Mouse (Mus musculus) small intestine, adult 2 months (tissue): Measurements from ENCODE around the gene Ubr4. TPM values are rescaled to one million over a fixed set of nuclear protein-coding genes. Genes with fewer than 3 reads are reported as not detected.

ENCODE experiments used
- H3K27ac ChIP-seq: fragments of 200-500 bp; 2 replicates; pipeline ENCODE4 v1.5.1; 2012; ENCODE audit warnings: low read depth, low read length, control low read depth, inconsistent platforms; ENCODE audit not compliant: insufficient read depth
- H3K27me3 ChIP-seq: fragments of 200-500 bp; 2 replicates; pipeline ENCODE4 v1.6.1; 2012; ENCODE audit warnings: mild to moderate bottlenecking, moderate library complexity, low read length, inconsistent platforms; ENCODE audit not compliant: control insufficient read depth, insufficient read depth
- H3K36me3 ChIP-seq: fragments of 200-500 bp; 2 replicates; pipeline ENCODE4 v1.6.1; 2012; ENCODE audit warnings: mild to moderate bottlenecking, low read length, control low read depth, inconsistent platforms; ENCODE audit not compliant: control insufficient read depth, insufficient read depth
- H3K4me1 ChIP-seq: fragments of 200-500 bp; 2 replicates; pipeline ENCODE4 v1.6.1; 2012; ENCODE audit warnings: low read length, inconsistent platforms, mixed read lengths; ENCODE audit not compliant: control insufficient read depth, insufficient read depth, insufficient read length
- H3K4me3 ChIP-seq: fragments of 200-500 bp; 2 replicates; pipeline ENCODE4 v1.5.1; 2012; ENCODE audit warnings: low read depth, mild to moderate bottlenecking, control low read depth, inconsistent platforms, low read length, moderate library complexity
- CTCF ChIP-seq: fragments of 200-500 bp; IDR thresholded peaks from 2 replicates; pipeline ENCODE4 v1.5.1; 2012; ENCODE audit warnings: low read depth, mild to moderate bottlenecking, control low read depth, inconsistent platforms, low read length, moderate library complexity, mixed read lengths; ENCODE audit not compliant: insufficient replicate concordance, insufficient read length; ENCODE audit errors: extremely low read depth
- POLR2A ChIP-seq: fragments of 200-500 bp; IDR thresholded peaks from 2 replicates; pipeline ENCODE4 v1.6.1; 2012; ENCODE audit warnings: low read depth, mild to moderate bottlenecking, control low read depth, inconsistent platforms, low read length, moderate library complexity
- WGBS: fragments of 180-500 bp; shearing (Covaris S2); methylation state at CpG from one replicate; pipeline ENCODE4 v1.1.7; 2018; 5-methylcytosine and 5-hydroxymethylcytosine counted together
- polyA plus RNA-seq: library from polyadenylated mRNA; depleted of rRNA; stranded (reverse); fragments of >200 nt; gene quantifications from 2 replicates; pipeline ENCODE4 v1.2.3, GENCODE M21; 2012

Ubr4 gene
- polyA plus RNA-seq, 1 experiment, result 199 TPM

DNA sequence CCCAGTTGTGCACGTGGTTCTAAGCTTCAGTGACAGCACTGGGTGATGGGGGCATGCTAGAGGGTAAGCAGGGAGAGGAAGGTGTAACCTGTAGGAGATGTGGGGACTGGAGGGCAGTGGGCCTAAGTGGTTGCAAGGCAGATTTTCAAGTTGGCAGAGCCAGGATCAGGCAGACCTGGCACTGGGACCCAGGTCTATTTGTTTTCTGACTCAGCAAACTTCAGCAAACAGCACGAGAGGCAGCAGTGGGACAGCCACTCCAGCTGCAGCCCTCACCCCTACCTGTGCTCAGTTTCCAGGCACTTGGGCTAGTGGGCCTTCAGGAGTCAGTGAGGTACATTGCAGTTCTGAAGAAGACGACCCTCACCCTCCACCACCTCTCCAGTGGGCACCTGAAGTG, 4.8 kb downstream of the Ubr4 start:
- TF ChIP-seq POLR2A (no peak), CTCF (no peak)
- Histone ChIP-seq H3K27ac (no peak overlapping the region), H3K4me1 (peaks cover 3% of the 10 kb centered on the region; the same call in 1 of the 2 replicates), H3K4me3 (no peak overlapping the region), H3K27me3 (no peaks in the 10 kb centered on the region), H3K36me3 (peaks cover 51% of the 10 kb centered on the region)
- WGBS, result 85% methylated on average over 3 of the region's 3 CpGs

DNA sequence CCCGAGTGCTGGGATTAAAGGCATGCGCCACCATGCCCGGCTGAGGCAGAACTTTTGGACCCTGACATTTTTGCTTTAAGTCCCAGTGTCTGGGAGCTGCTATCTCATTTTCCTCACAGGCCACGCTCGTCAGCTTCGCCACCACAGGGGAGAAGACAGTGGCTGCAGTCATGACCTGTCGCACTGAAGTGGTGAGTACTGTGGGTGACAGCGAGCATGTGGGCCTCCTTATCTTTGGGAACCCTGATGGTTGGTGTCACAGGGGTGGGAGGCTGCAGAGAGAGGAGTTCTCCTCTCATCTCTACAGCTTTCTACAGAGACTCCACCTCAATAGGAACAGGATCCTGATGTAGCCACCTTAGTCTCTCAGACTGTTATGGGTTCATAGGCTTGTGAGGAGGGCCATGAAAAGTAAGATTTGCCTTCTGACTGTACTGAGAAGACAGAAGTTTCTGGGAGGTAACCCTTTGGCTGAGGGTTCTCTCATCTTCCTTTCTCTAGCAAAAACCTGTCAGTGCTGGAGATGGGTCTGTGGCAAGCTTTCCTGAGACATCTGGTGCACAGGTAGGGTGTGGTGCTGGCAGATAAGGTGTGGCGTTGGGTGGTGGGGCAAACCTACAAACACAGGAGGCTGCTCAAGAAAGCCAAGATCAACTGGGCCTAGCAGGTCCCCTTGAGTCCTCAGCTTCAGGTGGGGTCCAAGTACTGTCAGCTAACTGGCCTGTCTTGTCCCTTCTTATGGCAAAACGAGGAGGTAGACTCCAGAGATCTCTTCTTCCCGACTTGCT, 8.5 kb downstream of the Ubr4 start:
- TF ChIP-seq CTCF (no peak), POLR2A (no peak)
- Histone ChIP-seq H3K36me3 (peaks cover 79% of the 10 kb centered on the region), H3K4me1 (no peaks in the 10 kb centered on the region), H3K27ac (no peak overlapping the region), H3K4me3 (no peak overlapping the region), H3K27me3 (no peaks in the 10 kb centered on the region)
- 88% methylated on average over 11 of the region's 11 CpGs for WGBS

DNA sequence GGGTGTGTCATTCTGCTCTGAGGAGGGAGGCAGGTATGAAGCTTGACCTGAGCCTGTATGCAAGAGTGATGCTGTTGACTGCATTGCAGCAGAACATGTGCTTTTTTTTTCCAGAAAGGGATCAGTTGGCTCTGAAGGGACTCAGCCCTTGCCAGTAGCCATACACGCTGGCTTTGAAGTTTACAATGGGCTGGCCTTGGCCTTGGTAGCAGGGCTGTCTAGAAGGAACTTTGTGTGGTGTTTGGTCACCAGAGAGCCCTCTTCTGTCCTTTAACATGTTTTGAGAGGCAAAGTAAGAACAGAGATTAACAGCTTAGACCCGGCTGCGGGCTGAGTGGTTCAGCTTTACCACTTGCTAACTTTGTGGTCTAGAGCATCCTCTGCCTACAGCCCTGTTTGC, 14.9 kb downstream of the Ubr4 start:
- WGBS, result 94% methylated on average over 3 of the region's 3 CpGs
- TF ChIP-seq POLR2A, result no peak
- TF ChIP-seq CTCF, result no peak
- H3K36me3 ChIP-seq, result peaks cover 76% of the 10 kb centered on the region
- no peak overlapping the region for H3K27ac ChIP-seq
- H3K4me3 ChIP-seq, result no peak overlapping the region
- no peaks in the 10 kb centered on the region for H3K4me1 ChIP-seq
- no peaks in the 10 kb centered on the region for H3K27me3 ChIP-seq

DNA sequence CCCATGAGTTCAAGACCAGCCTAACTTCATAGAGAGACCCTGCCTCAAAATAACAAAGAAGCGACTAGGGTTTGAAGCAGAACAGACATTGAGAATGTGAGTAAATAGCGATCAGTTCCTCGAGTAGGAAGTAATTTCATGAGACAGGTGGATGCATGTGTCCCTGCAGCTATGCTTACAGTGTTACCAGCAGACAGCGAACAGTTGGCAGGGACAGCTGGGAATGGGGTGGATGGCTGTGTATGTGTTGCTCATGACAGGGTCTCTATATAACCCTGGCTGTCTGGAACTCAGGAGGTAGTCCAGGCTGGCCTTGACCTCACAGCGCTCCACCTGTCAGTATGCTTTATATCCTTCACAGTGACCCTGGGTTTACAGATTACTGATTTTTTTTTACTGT, 15.6 kb downstream of the Ubr4 start:
- peaks cover 75% of the 10 kb centered on the region for H3K36me3 ChIP-seq
- TF ChIP-seq CTCF (no peak), POLR2A (no peak)
- no peaks in the 10 kb centered on the region for H3K27me3 ChIP-seq
- H3K4me3 ChIP-seq, result no peak overlapping the region
- WGBS, result 93% methylated on average over 5 of the region's 5 CpGs
- H3K27ac ChIP-seq, result no peak overlapping the region
- no peaks in the 10 kb centered on the region for H3K4me1 ChIP-seq

DNA sequence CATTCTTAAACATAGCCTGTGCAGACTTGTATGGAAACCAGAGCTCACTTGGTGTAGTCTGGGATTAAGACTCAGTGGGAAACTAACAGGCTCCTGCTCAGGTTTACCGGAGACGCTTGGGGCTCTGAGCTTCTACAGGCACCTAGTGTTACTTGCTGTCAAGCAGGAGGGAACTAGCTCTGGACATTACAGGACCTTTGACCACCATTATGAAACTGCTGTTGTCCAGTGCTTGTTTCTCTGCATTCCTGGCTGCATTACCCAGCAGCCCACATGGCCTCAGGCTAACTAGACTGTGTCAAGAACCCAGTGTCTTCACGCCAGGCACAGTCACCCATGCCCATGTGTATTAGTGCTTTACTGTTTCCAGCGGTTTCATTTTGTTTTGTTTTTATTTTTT, 20.7 kb downstream of the Ubr4 start:
- Histone ChIP-seq H3K27me3 (no peaks in the 10 kb centered on the region), H3K4me3 (no peak overlapping the region), H3K4me1 (no peaks in the 10 kb centered on the region), H3K36me3 (peaks cover 49% of the 10 kb centered on the region), H3K27ac (no peak overlapping the region)
- no peak for TF ChIP-seq POLR2A
- no peak for TF ChIP-seq CTCF
- 95% methylated on average over 4 of the region's 4 CpGs for WGBS

DNA sequence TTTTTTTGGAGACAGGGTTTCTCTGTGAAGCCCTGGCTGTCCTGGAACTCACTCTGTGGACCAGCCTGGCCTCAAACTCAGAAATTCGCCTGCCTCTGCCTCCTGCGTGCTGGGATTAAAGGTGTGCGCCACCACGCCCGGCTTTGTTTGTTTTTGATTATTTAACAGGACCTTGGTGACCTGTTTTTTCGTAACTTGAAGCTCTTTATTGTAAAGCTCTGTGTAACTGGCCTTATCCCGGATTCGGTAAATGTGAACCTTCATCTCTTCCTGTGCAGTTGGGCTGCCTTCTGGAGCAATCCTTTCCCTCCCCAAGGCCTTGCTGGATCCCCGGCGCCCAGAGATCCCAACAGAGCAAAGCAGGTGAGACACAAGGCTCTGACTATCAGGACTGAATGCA, 21.1 kb downstream of the Ubr4 start:
- no peak overlapping the region for H3K27ac ChIP-seq
- no peak overlapping the region for H3K4me3 ChIP-seq
- H3K27me3 ChIP-seq, result no peaks in the 10 kb centered on the region
- WGBS, result 83% methylated on average over 10 of the region's 10 CpGs
- peaks cover 48% of the 10 kb centered on the region for H3K36me3 ChIP-seq
- TF ChIP-seq CTCF (no peak), POLR2A (no peak)
- H3K4me1 ChIP-seq, result no peaks in the 10 kb centered on the region

DNA sequence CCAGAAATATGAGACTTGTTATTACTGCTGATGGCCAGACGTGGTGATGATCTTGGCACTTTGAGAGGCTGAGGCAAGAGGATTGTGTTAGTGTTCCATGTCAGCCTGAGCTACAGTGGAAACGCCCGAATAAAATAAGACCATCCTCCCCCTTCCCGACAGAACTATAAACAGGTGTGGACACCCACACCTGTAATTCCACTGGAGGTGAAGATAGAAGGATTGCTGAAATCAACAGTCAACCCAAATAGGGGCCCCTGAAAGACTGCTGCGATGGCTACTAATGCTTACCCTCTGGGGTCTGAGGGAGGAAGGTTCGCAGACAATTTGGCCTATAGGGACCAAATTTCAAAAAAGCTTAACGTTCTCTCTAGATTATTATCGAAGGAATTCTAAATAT, 27.3 kb downstream of the Ubr4 start:
- TF ChIP-seq CTCF (no peak), POLR2A (no peak)

More for the DNA sequence above, 27.3 kb downstream of the Ubr4 start:
- H3K4me1 ChIP-seq, result peaks cover 5% of the 10 kb centered on the region; the same call in 1 of the 2 replicates
- peak overlapping the region; percentile 83; the same call in 1 of the 2 replicates for H3K4me3 ChIP-seq
- no peak overlapping the region for H3K27ac ChIP-seq
- H3K36me3 ChIP-seq, result peaks cover 11% of the 10 kb centered on the region
- no peaks in the 10 kb centered on the region for H3K27me3 ChIP-seq
- WGBS, result 3% methylated on average over 8 of the region's 8 CpGs
